In the genomic region with DNA sequence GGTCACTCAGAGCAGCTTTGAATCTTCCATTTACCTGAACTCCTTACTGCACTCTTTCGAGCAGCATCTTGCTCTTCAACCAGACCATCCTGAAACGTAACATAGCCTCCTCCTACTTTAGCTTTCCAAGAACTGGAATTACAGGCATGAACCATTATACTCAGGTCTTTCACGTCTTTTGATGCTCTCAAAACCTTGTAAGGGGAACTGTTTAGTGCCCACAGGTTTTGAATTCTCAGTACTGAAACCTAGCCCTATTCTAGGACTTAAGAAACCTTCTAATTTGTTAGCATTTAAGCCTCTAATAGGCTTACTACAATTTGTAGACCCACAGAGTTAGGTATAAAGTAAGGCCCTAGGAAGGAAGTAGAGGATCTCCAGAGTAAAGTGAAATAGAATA, we compare ENCODE assay signal across 30 mouse cellular contexts.
"Had no signal": no experiment of that assay in that cellular context is flagged by ENCODE, and none has a peak within 500 bp of the region (broad histone marks: within the 10 kb centered on the region; RNA-seq: fewer than 3 reads in every experiment).

No protein-coding gene starts in this region.

- H3K27me3 ChIP-seq: limb, embryonic 12.5 days; limb, embryonic 13.5 days; limb, embryonic 15.5 days; liver, embryonic 12.5 days; liver, embryonic 13.5 days; liver, embryonic 15.5 days; lung, embryonic 15.5 days; midbrain, embryonic 12.5 days; midbrain, embryonic 13.5 days; midbrain, embryonic 15.5 days; neural tube, embryonic 12.5 days had no signal

- H3K9ac ChIP-seq: limb, embryonic 12.5 days; limb, embryonic 13.5 days; limb, embryonic 15.5 days; liver, embryonic 12.5 days; liver, embryonic 13.5 days; liver, embryonic 14.5 days; liver, embryonic 15.5 days; liver, postnatal 0 days; lung, embryonic 14.5 days; lung, embryonic 15.5 days; midbrain, embryonic 12.5 days; midbrain, embryonic 13.5 days; midbrain, embryonic 15.5 days; neural tube, embryonic 12.5 days had no signal

- H3K4me2 ChIP-seq: limb, embryonic 12.5 days; limb, embryonic 13.5 days; limb, embryonic 15.5 days; liver, embryonic 11.5 days; liver, embryonic 12.5 days; liver, embryonic 13.5 days; liver, embryonic 15.5 days; lung, embryonic 14.5 days; lung, embryonic 15.5 days; midbrain, embryonic 11.5 days; midbrain, embryonic 12.5 days; midbrain, embryonic 13.5 days; midbrain, embryonic 15.5 days; neural tube, embryonic 12.5 days had no signal

- H3K9me3 ChIP-seq: limb, embryonic 10.5 days; limb, embryonic 12.5 days; limb, embryonic 13.5 days; limb, embryonic 15.5 days; liver, embryonic 12.5 days; liver, embryonic 13.5 days; liver, embryonic 15.5 days; lung, embryonic 15.5 days; megakaryocyte, embryonic 14.5 days; midbrain, embryonic 10.5 days; midbrain, embryonic 12.5 days; midbrain, embryonic 13.5 days; midbrain, embryonic 15.5 days; neural tube, embryonic 12.5 days had no signal

- H3K36me3 ChIP-seq: limb, embryonic 10.5 days; limb, embryonic 12.5 days; limb, embryonic 13.5 days; limb, embryonic 15.5 days; liver, embryonic 12.5 days; liver, embryonic 13.5 days; liver, embryonic 15.5 days; lung, embryonic 15.5 days; midbrain, embryonic 10.5 days; midbrain, embryonic 12.5 days; midbrain, embryonic 13.5 days; midbrain, embryonic 15.5 days; neural tube, embryonic 12.5 days had no signal

- H3K27ac ChIP-seq: limb, embryonic 10.5 days; limb, embryonic 12.5 days; limb, embryonic 13.5 days; limb, embryonic 15.5 days; liver, embryonic 12.5 days; liver, embryonic 13.5 days; liver, embryonic 14.5 days; liver, embryonic 15.5 days; lung, embryonic 15.5 days; macrophage; midbrain, embryonic 10.5 days; midbrain, embryonic 12.5 days; midbrain, embryonic 13.5 days; midbrain, embryonic 15.5 days; neural tube, embryonic 12.5 days had no signal

- H3K4me3 ChIP-seq: limb, embryonic 10.5 days; limb, embryonic 12.5 days; limb, embryonic 13.5 days; limb, embryonic 15.5 days; liver, embryonic 12.5 days; liver, embryonic 13.5 days; liver, embryonic 15.5 days; lung, embryonic 15.5 days; megakaryocyte, embryonic 14.5 days; midbrain, embryonic 10.5 days; midbrain, embryonic 12.5 days; midbrain, embryonic 13.5 days; midbrain, embryonic 15.5 days; myocyte; neural tube, embryonic 12.5 days had no signal

- DNase-seq: left cerebral cortex, postnatal 4 days; liver; liver, embryonic 13.5 days; liver, postnatal 0 days; lung, adult 18-20 months; lung, adult 2 months; lung, embryonic 14.5 days; lung, postnatal 10 days; lung, postnatal 14 days; lung, postnatal 36 days; lung, postnatal 4 days; midbrain, embryonic 14.5 days had no signal

- H3K4me1 ChIP-seq: limb, embryonic 15.5 days; liver, embryonic 12.5 days; liver, embryonic 13.5 days; liver, embryonic 15.5 days; neural tube, embryonic 12.5 days had no signal
